Mouse (Mus musculus): ENCODE results near the gene Gm11437. TPM values are rescaled to one million over a fixed set of nuclear protein-coding genes. Genes with fewer than 3 reads are reported as not detected.

The Gm11437 gene
- polyA plus RNA-seq, 1 experiment from 2014 or later: 0.16 TPM

DNA sequence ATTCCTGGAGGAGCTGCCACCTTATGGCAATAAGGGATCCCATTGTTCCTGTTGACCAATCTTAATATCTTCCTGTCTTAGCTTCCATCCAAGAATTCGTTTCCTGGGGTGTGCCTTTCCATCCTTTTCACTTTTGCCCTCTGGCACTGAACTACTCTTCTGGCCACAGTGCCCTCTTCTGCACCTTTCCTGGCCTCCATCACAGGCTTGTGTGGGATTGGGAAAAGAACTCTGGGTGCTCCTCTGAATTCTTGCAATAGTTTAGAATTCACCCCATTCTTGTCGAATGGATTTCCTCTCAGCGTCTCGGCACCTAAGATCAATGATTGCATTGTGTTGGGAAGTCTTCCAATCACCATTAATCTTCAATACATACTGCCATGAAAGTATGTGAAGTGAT is 11.3 kb upstream of the Gm11437 start:
- H3K9me3 ChIP-seq: no peaks in the 10 kb centered on the region
- WGBS: 42% methylated on average over 4 of the region's 4 CpGs
- no peak overlapping the region for H3K27ac ChIP-seq
- H3K36me3 ChIP-seq: no peaks in the 10 kb centered on the region
- peak overlapping the region; percentile 69 for H3K4me2 ChIP-seq (replicated peaks)
- no peak overlapping the region for H3K9ac ChIP-seq (replicated peaks)
- H3K27me3 ChIP-seq: no peaks in the 10 kb centered on the region
- H3K4me1 ChIP-seq (replicated peaks): peaks cover 27% of the 10 kb centered on the region
- no peak for ATAC-seq
- H3K4me3 ChIP-seq (replicated peaks): peak overlapping the region; percentile 84; the same call in 1 of the 2 replicates

GRCm38 (mm10) chr11:84172539-84173435 is 5.5 kb upstream of the Gm11437 start:
- H3K9ac ChIP-seq (replicated peaks): no peak overlapping the region
- H3K27ac ChIP-seq: no peak overlapping the region
- H3K9me3 ChIP-seq: no peaks in the 10 kb centered on the region
- 69% methylated on average over 11 of the region's 11 CpGs for WGBS
- no peak overlapping the region for H3K4me2 ChIP-seq (replicated peaks)
- no peaks in the 10 kb centered on the region for H3K36me3 ChIP-seq
- ATAC-seq: no peak
- no peak overlapping the region for H3K4me3 ChIP-seq (replicated peaks)
- H3K27me3 ChIP-seq: no peaks in the 10 kb centered on the region
- H3K4me1 ChIP-seq (replicated peaks): peaks cover 4% of the 10 kb centered on the region; the same call in 1 of the 2 replicates

DNA sequence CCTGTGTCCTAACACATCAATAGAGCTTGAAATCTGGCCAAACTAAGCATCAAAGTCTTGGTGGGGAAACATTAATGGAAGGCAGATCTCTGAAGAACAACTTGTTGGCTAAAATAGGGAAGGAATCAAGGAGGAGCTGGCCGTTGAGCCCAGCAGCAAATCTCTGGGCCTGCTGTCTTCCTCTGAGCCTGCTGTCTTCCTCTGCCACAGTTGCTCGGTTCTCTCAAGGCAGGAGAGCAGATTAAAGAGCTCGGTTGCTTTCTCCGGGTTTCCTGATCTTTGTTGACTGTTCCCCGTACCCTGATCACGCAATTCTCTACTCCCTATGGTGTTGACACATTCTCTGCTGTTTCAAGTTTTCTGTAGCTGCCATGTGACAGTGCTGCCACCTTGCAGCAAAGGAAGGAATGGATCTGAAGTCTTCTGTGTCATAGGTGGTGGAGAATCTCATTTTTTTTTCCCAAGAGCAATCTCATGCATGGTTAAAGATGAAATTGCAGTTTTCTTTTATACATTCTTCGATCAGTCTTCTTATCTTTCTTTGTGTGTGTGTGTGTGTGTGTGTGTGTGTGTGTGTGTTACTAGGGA is 1.5 kb upstream of the Gm11437 start:
- Histone ChIP-seq H3K36me3 (no peaks in the 10 kb centered on the region), H3K9me3 (no peaks in the 10 kb centered on the region), H3K4me1 (replicated peaks) (peaks cover 4% of the 10 kb centered on the region; the same call in 1 of the 2 replicates), H3K4me2 (replicated peaks) (peak overlapping the region; percentile 33; the same call in 1 of the 2 replicates), H3K27ac (no peak overlapping the region), H3K9ac (replicated peaks) (no peak overlapping the region), H3K4me3 (replicated peaks) (no peak overlapping the region), H3K27me3 (no peaks in the 10 kb centered on the region)
- WGBS: 17% methylated on average over 7 of the region's 7 CpGs
- no peak for ATAC-seq

DNA sequence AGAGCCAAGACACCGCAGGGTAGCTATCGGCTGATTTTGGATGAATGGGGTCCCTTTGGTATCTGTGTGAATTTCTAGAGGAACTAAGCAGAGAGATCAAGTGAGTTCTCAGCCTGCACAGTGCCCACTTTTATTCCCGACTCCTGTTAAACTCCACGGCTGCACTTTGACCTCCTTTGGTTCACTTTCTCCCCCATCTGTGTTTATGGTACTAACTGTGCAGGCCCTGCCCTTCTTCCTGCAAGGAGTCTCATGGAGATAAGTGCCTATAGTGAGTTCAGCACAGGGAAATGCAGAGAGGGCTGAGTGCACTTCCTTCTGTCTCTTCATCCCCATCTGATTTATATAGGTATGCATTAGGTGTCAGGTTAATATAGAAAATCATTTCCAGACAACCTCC is 2.7 kb downstream of the Gm11437 start:
- no peaks in the 10 kb centered on the region for H3K27me3 ChIP-seq
- H3K9ac ChIP-seq (replicated peaks): no peak overlapping the region
- ATAC-seq: no peak
- no peak overlapping the region for H3K4me3 ChIP-seq (replicated peaks)
- no peaks in the 10 kb centered on the region for H3K9me3 ChIP-seq
- no peak overlapping the region for H3K4me2 ChIP-seq (replicated peaks)
- no peak overlapping the region for H3K27ac ChIP-seq
- 71% methylated on average over 4 of the region's 4 CpGs for WGBS
- peaks cover 4% of the 10 kb centered on the region; the same call in 1 of the 2 replicates for H3K4me1 ChIP-seq (replicated peaks)
- H3K36me3 ChIP-seq: no peaks in the 10 kb centered on the region

GRCm38 (mm10) chr11:84164123-84164522 is 3.2 kb downstream of the Gm11437 start:
- no peak overlapping the region for H3K4me2 ChIP-seq (replicated peaks)
- H3K9me3 ChIP-seq: no peaks in the 10 kb centered on the region
- H3K36me3 ChIP-seq: no peaks in the 10 kb centered on the region
- H3K9ac ChIP-seq (replicated peaks): no peak overlapping the region
- no peaks in the 10 kb centered on the region for H3K27me3 ChIP-seq
- H3K27ac ChIP-seq: no peak overlapping the region
- 91% methylated on average over 6 of the region's 6 CpGs for WGBS
- H3K4me1 ChIP-seq (replicated peaks): peaks cover 4% of the 10 kb centered on the region; the same call in 1 of the 2 replicates
- ATAC-seq: no peak
- H3K4me3 ChIP-seq (replicated peaks): no peak overlapping the region

GRCm38 (mm10) chr11:84156535-84157262 is 10.6 kb downstream of the Gm11437 start:
- H3K27ac ChIP-seq: no peak overlapping the region
- H3K36me3 ChIP-seq: no peaks in the 10 kb centered on the region
- H3K9ac ChIP-seq (replicated peaks): no peak overlapping the region
- H3K4me1 ChIP-seq (replicated peaks): no peaks in the 10 kb centered on the region
- no peaks in the 10 kb centered on the region for H3K27me3 ChIP-seq
- no peak overlapping the region for H3K4me3 ChIP-seq (replicated peaks)
- WGBS: 94% methylated on average over 4 of the region's 4 CpGs
- no peak overlapping the region for H3K4me2 ChIP-seq (replicated peaks)
- no peak for ATAC-seq
- no peaks in the 10 kb centered on the region for H3K9me3 ChIP-seq

GRCm38 (mm10) chr11:84150884-84151283 is 16.4 kb downstream of the Gm11437 start:
- Histone ChIP-seq H3K4me1 (replicated peaks) (no peaks in the 10 kb centered on the region), H3K4me2 (replicated peaks) (no peak overlapping the region), H3K9me3 (no peaks in the 10 kb centered on the region), H3K4me3 (replicated peaks) (no peak overlapping the region), H3K36me3 (no peaks in the 10 kb centered on the region), H3K27ac (no peak overlapping the region), H3K27me3 (no peaks in the 10 kb centered on the region), H3K9ac (replicated peaks) (no peak overlapping the region)
- ATAC-seq: no peak
- 73% methylated on average over 2 of the region's 2 CpGs for WGBS

DNA sequence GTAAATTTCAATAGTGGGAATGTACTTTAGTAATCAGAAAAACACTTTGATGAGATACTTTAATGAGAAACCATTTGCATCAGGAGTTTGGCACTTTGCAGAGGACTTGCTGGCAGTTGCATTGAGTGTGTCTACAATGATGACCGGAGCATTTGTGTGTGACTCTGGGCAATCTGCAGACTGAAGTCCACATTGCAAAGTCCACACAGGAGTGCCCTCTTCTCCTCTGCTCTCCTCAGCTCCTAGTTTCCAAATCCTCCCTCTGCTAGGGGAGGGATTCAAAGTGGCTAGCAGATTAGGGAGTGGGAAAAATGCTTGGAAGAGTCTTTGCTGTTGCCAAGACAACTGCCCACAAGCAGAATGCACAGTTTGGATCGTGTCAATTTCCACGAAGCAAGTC is 21.2 kb downstream of the Gm11437 start:
- no peak for ATAC-seq
- Histone ChIP-seq H3K27ac (no peak overlapping the region), H3K9me3 (no peaks in the 10 kb centered on the region), H3K36me3 (no peaks in the 10 kb centered on the region), H3K27me3 (no peaks in the 10 kb centered on the region), H3K4me3 (replicated peaks) (no peak overlapping the region), H3K4me2 (replicated peaks) (no peak overlapping the region), H3K4me1 (replicated peaks) (no peaks in the 10 kb centered on the region), H3K9ac (replicated peaks) (no peak overlapping the region)
- 33% methylated on average over 3 of the region's 3 CpGs for WGBS

- no peaks in the 10 kb centered on the region for H3K27me3 ChIP-seq
- no peak overlapping the region for H3K27ac ChIP-seq
- no peaks in the 10 kb centered on the region for H3K36me3 ChIP-seq
- WGBS: 68% methylated on average over 10 of the region's 10 CpGs
- H3K9ac ChIP-seq (replicated peaks): no peak overlapping the region
- no peaks in the 10 kb centered on the region for H3K9me3 ChIP-seq
- H3K4me1 ChIP-seq (replicated peaks): no peaks in the 10 kb centered on the region
- no peak overlapping the region for H3K4me2 ChIP-seq (replicated peaks)
- no peak for ATAC-seq
- H3K4me3 ChIP-seq (replicated peaks): no peak overlapping the region
Measured at GRCm38 (mm10) chr11:84145201-84145798, 22.0 kb downstream of the Gm11437 start.

DNA sequence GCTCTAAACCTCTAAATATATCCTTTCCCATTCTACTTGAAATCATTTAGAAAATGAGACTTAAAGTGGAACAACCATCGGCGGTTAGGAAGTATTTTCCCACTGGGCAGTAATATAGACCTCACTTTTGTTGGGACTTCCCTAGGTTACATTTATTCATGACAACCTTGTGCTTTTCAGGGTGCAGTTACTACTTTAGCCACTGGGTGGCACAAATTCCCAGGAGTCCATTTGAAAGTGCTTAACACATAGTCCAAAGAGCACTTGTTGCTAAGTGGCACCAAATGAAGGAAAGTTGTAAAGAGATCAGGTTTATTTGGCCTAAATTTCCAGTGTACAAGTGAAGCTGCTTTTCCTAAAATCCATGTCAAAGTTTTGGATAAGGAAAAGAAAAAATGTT is 25.5 kb downstream of the Gm11437 start:
- no peaks in the 10 kb centered on the region for H3K36me3 ChIP-seq
- no peaks in the 10 kb centered on the region for H3K27me3 ChIP-seq
- no peaks in the 10 kb centered on the region for H3K9me3 ChIP-seq
- no peak overlapping the region for H3K4me3 ChIP-seq (replicated peaks)
- no peak overlapping the region for H3K4me2 ChIP-seq (replicated peaks)
- H3K27ac ChIP-seq: no peak overlapping the region
- no peak overlapping the region for H3K9ac ChIP-seq (replicated peaks)
- 68% methylated on average over 2 of the region's 2 CpGs for WGBS
- ATAC-seq: no peak
- H3K4me1 ChIP-seq (replicated peaks): no peaks in the 10 kb centered on the region

- no peaks in the 10 kb centered on the region for H3K27me3 ChIP-seq
- 77% methylated on average over 3 of the region's 3 CpGs for WGBS
- H3K27ac ChIP-seq: no peak overlapping the region
- H3K36me3 ChIP-seq: no peaks in the 10 kb centered on the region
- no peaks in the 10 kb centered on the region for H3K9me3 ChIP-seq
- no peak overlapping the region for H3K9ac ChIP-seq (replicated peaks)
- no peak overlapping the region for H3K4me2 ChIP-seq (replicated peaks)
- H3K4me3 ChIP-seq (replicated peaks): no peak overlapping the region
- ATAC-seq: no peak
- H3K4me1 ChIP-seq (replicated peaks): 0 out of 2 replicates have a peak, but pooled peaks cover 4% of the 10 kb centered on the region
Measured at GRCm38 (mm10) chr11:84136453-84136852, 30.8 kb downstream of the Gm11437 start.
